Comparison of ENCODE assay signal across 8 mouse cellular contexts in genomic region chr14:55540067-55540786, GRCm38 (mm10). TPM values are rescaled to one million over a fixed set of nuclear protein-coding genes. Genes with fewer than 3 reads are reported as not detected.
DNase-seq lines count a peak whose midpoint lies in the region; ATAC-seq and TF ChIP-seq lines count a peak whose summit lies in the region.

TSS of gene Pck2 (plus strand) at chr14:55540266.

- H3K79me2 ChIP-seq in heart, adult 2 months (replicated peaks; ENCODE audit: control insufficient read depth, insufficient read depth, low read length) = no peaks in the 10 kb centered on the region

- ATAC-seq in embryonic facial prominence, embryonic 14.5 days (ENCODE audit: low read depth) = peak; percentile 91
- peak; percentile 89 for ATAC-seq in limb, embryonic 15.5 days (ENCODE audit: insufficient number of reproducible peaks, low FRiP score, low TSS enrichment, low read depth)
- ATAC-seq in midbrain, postnatal 0 days (ENCODE audit: low FRiP score) = peak; percentile 84

- peak within 1 kb of the TSS; percentile 73 for H3K9ac ChIP-seq in embryonic facial prominence, embryonic 14.5 days (ENCODE audit: low read depth, low read length)
- peak within 1 kb of the TSS; percentile 74 for H3K9ac ChIP-seq in heart, adult 2 months (ENCODE audit: low read depth, low read length)
- peak within 1 kb of the TSS; percentile 57 for H3K9ac ChIP-seq in limb, embryonic 15.5 days
- peak within 1 kb of the TSS; percentile 75 for H3K9ac ChIP-seq in midbrain, postnatal 0 days (replicated peaks; ENCODE audit: low read length, poor library complexity, severe bottlenecking)

- 0 out of 2 replicates have a peak, but pooled peaks cover 3% of the 10 kb centered on the region for H3K27me3 ChIP-seq in embryonic facial prominence, embryonic 14.5 days (replicated peaks; ENCODE audit: control insufficient read depth, insufficient read depth, low read length)
- H3K27me3 ChIP-seq in heart, adult 2 months (ENCODE audit: control insufficient read depth, insufficient read depth, low read length) = no peaks in the 10 kb centered on the region
- no peaks in the 10 kb centered on the region for H3K27me3 ChIP-seq in limb, embryonic 15.5 days
- H3K27me3 ChIP-seq in midbrain, postnatal 0 days (ENCODE audit: insufficient read depth, low read length) = no peaks in the 10 kb centered on the region

- H3K27ac ChIP-seq in embryonic facial prominence, embryonic 14.5 days (replicated peaks; ENCODE audit: low read depth, low read length) = peak within 1 kb of the TSS; percentile 83
- H3K27ac ChIP-seq in heart, adult 2 months = peak within 1 kb of the TSS; percentile 92
- peak within 1 kb of the TSS; percentile 87 for H3K27ac ChIP-seq in limb, embryonic 15.5 days
- peak within 1 kb of the TSS; percentile 90 for H3K27ac ChIP-seq in midbrain, postnatal 0 days (ENCODE audit: low read depth, low read length)

- peaks cover 24% of the 10 kb centered on the region; the same call in 1 of the 2 replicates for H3K36me3 ChIP-seq in embryonic facial prominence, embryonic 14.5 days (ENCODE audit: control insufficient read depth, insufficient read depth, low read length)
- H3K36me3 ChIP-seq in heart, adult 2 months (ENCODE audit: control insufficient read depth, insufficient read depth, low read length) = no peaks in the 10 kb centered on the region
- peaks cover 32% of the 10 kb centered on the region for H3K36me3 ChIP-seq in limb, embryonic 15.5 days
- H3K36me3 ChIP-seq in midbrain, postnatal 0 days (ENCODE audit: insufficient read depth, low read length) = peaks cover 15% of the 10 kb centered on the region

- peaks cover 6% of the 10 kb centered on the region for H3K4me1 ChIP-seq in embryonic facial prominence, embryonic 14.5 days (ENCODE audit: control insufficient read depth, insufficient read depth, low read length)
- H3K4me1 ChIP-seq in heart, adult 2 months (ENCODE audit: control insufficient read depth, insufficient read depth, low read length) = peaks cover 1% of the 10 kb centered on the region
- H3K4me1 ChIP-seq in limb, embryonic 15.5 days = peaks cover 18% of the 10 kb centered on the region
- H3K4me1 ChIP-seq in midbrain, postnatal 0 days (ENCODE audit: insufficient read depth, low read length) = 0 out of 2 replicates have a peak, but pooled peaks cover 2% of the 10 kb centered on the region

- no peaks in the 10 kb centered on the region for H3K9me3 ChIP-seq in embryonic facial prominence, embryonic 14.5 days (ENCODE audit: control insufficient read depth, low read length)
- H3K9me3 ChIP-seq in limb, embryonic 15.5 days = no peaks in the 10 kb centered on the region
- H3K9me3 ChIP-seq in midbrain, postnatal 0 days (ENCODE audit: low read length) = no peaks in the 10 kb centered on the region

- peak; percentile 63 for TF ChIP-seq EP300 in heart, adult 2 months (IDR thresholded peaks at IDR 0.05; ENCODE audit: insufficient read depth, low read depth, low read length)

- TF ChIP-seq CTCF in heart, adult 2 months (IDR thresholded peaks at IDR 0.05) = no peak
- no peak for TF ChIP-seq CTCF in midbrain, postnatal 0 days (IDR thresholded peaks at IDR 0.05)

- TF ChIP-seq POLR2A in heart, adult 2 months (IDR thresholded peaks at IDR 0.05; ENCODE audit: insufficient read depth, low read depth, low read length) = peak; percentile 84

- intact Hi-C loops in heart, adult 2 months (cut with DNase I) = loop anchor here (2.0 kb wide), 1 partner anchor 19 kb away; no protein-coding TSS in a partner anchor

- DNase-seq in A20 (ENCODE audit: low read depth, low spot score) = peak; percentile 96
- peak; percentile 94 for DNase-seq in adrenal gland, postnatal 36 days
- DNase-seq in embryonic facial prominence, embryonic 14.5 days (ENCODE audit: low spot score) = peak; percentile 95
- peak; percentile 88 to 94 for DNase-seq in heart, adult 2 months
- peak; percentile 88 to 90 for DNase-seq in kidney, adult 8-10 months
- DNase-seq in midbrain, postnatal 0 days (ENCODE audit: low spot score) = peak; percentile 85
- peak; percentile 91 to 94 for DNase-seq in spleen, postnatal 36 days (ENCODE audit: low spot score in 2 of 2)

- under 1% methylated on average over 32 of the region's 32 CpGs for WGBS in embryonic facial prominence, embryonic 14.5 days
- WGBS in heart, adult 2 months = 2% methylated on average over 32 of the region's 32 CpGs
- WGBS in limb, embryonic 15.5 days = under 1% methylated on average over 31 of the region's 32 CpGs
- under 1% methylated on average over 32 of the region's 32 CpGs for WGBS in midbrain, postnatal 0 days

- H3K4me3 ChIP-seq in embryonic facial prominence, embryonic 14.5 days (ENCODE audit: low read depth, low read length) = peak within 1 kb of the TSS; percentile 54
- peak within 1 kb of the TSS; percentile 80 for H3K4me3 ChIP-seq in heart, adult 2 months
- peak within 1 kb of the TSS; percentile 69 for H3K4me3 ChIP-seq in limb, embryonic 15.5 days
- H3K4me3 ChIP-seq in midbrain, postnatal 0 days (ENCODE audit: low read depth, low read length) = peak within 1 kb of the TSS; percentile 51

- H3K4me2 ChIP-seq in embryonic facial prominence, embryonic 14.5 days (ENCODE audit: low read depth, low read length) = peak within 1 kb of the TSS; percentile 54
- peak within 1 kb of the TSS; percentile 86 for H3K4me2 ChIP-seq in limb, embryonic 15.5 days
- H3K4me2 ChIP-seq in midbrain, postnatal 0 days (ENCODE audit: low read depth, low read length, poor library complexity, severe bottlenecking) = peak within 1 kb of the TSS; percentile 75

RNA-seq across cellular contexts. Expression of gene Pck2, which starts in this region (rescaled TPM):
- 10 to 100 TPM; 29.4 to 39.9 TPM for total RNA-seq in adrenal gland, postnatal 36 days (2021)
- 28.1 and 32.7 TPM in 2 replicates for polyA plus RNA-seq in embryonic facial prominence, embryonic 14.5 days (2014; fragmentation: Nextera tagmentation; extraction: Ambion mirVana)
- total RNA-seq in heart, adult 2 months (2021) = 1 to 10 TPM; 9.0 to 9.4 TPM
- polyA plus RNA-seq in heart, adult 2 months (2012; rRNA removed) = 13.3 and 15.3 TPM in 2 replicates
- polyA plus RNA-seq in limb, embryonic 15.5 days (2015; fragmentation: Nextera tagmentation; extraction: Ambion mirVana) = 32.4 and 34.3 TPM in 2 replicates
- total RNA-seq in midbrain, postnatal 0 days (2014; rRNA removed) = 27.8 and 29.1 TPM in 2 replicates
- polyA plus RNA-seq in midbrain, postnatal 0 days (2015; fragmentation: Nextera tagmentation; extraction: Ambion mirVana) = 18.2 and 21.6 TPM in 2 replicates

Comparison
In these comparisons a context has a peak if more than half of its experiments do, and no peak if none do; other contexts are left out.
1. Peak in every context shown above with its lines: DNase-seq, ATAC-seq, H3K4me3 ChIP-seq and H3K27ac ChIP-seq.